Mouse (Mus musculus) brain, adult 2 months (tissue): ENCODE results near the gene Rflna.

ENCODE experiments used
- DNase-seq: peaks from one replicate; pipeline ENCODE4 v3.0.0; 2011; ENCODE audit warnings: low read depth, low spot score

Gene Rflna

DNA sequence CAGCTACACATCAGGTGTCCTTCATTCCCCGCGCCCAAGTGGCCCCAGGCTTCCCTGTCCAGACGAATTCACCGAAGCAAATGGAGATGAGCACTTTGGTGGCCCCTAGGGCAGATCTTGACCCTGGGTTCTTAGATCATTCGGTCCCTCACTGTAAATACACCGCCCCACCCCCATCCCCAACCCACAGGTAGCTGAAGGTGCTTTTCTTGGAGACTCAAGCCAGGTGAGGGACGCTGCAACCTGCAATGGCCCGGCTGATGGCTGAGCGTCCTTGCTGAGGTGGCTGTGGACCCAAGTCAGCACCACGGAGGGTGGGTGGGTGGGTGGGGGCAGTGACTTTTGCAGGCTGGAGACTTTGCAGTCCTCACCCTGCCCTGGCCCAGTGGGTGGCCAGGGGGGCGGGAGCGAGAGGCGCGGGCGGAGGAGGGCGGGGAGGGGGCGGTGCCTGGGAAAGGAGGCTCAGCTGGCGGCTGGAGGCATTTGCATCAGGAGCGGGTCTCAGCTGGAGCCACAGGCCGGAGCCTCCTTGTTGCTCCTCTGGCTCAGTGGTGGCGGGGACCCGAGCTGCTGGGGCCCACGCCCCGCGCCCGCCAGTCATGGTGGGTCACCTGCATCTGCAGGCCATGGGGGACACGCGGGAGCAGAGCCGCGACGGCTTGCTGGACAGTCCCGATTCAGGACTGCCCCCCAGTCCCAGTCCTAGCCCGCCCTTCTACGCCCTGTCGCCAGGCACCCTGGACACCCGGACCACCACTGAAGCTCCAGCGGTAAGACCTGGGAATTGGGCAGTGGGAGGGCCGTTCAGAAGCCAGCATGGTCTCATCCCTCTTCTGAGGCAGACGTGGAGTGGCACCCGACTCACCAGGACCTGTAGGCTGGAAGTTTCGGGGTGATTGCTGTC lies at the start of gene Rflna:
Gene Rflna (plus strand): TSS at position 253 of the 904 bp plus-strand sequence.
- DNase-seq = no peak

DNA sequence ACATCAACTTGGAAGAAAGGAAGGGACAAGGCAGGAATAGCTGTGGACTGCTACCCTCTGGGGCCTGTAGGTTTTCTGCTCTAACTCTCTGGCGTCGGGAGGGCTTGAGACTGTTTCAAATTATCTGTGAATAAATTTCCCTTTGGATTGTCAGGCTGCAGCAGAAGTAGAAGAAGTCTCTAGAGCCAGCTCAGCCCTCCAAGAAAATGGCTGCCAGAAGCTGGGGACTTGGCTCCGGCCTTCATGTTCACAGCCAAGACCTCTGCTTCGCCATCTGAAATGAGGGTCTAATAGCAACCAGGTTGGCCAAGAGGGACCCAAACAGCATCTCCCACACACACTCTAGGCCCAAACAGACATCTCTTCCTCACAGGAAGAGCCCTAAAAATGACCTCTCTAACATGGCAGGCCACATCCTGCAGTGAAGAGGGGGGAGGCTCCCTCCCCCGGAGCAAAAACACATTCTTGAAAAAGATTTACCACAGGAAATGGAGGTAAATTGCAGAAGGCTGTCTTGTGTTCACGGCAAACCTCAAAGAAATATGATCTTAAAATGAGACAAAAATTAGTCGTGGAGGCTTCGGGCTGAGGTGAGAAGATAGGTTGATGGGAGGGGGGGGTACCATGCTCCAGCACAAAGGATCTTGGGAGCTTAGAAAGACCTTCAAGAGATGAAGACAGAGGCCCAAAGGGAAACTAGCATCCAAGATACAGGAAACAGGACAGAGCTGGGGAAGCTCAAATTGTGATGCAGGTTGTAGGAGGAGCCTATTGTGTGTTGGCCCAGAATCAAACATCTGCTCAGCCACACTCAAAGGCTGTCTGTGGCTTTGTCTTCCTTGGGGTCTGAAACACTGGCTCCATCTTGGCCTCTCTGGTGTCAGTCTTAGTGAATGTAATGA lies 48.4 kb upstream of the Rflna start:
- DNase-seq = no peak

DNA sequence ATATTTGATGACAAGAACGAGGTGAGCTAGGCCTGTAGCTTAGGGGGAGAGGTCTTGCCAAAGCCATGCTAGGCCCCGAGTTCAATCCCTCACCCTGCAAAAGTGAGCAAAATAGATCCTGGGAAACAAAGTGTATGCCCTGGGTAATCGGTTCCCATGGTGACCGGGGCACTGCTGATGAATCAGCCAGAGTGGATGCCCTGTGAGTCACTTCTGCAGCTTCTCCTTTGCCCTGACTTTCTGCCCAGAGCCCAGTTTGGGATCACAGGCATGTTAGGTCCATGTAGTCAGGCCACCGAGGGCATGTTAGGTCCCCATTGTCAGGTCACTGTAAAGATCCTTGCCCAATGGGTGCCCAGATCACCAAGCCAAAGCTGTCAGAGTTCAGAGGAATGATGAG lies 45.5 kb upstream of the Rflna start:
- DNase-seq = peak; percentile 49

DNA sequence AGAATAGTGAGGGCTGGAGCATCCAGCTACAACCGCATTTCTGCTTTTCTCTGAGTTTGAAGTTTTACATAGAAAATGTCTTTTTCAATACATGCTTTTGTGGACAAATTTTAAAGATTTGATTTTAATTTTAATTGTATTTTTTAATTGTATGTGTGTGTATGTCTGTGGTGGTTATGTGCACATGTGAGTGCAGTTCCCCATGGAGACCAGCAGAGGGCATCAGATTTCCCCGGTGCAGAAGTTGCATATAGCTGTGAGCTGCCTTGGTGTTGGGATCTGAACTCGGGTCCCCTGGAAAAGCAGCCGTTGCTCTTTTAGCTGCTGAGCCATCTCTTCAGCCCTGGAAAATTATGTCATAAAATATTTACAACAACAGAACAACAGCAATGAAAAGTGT lies 43.9 kb upstream of the Rflna start:
- DNase-seq = no peak

DNA sequence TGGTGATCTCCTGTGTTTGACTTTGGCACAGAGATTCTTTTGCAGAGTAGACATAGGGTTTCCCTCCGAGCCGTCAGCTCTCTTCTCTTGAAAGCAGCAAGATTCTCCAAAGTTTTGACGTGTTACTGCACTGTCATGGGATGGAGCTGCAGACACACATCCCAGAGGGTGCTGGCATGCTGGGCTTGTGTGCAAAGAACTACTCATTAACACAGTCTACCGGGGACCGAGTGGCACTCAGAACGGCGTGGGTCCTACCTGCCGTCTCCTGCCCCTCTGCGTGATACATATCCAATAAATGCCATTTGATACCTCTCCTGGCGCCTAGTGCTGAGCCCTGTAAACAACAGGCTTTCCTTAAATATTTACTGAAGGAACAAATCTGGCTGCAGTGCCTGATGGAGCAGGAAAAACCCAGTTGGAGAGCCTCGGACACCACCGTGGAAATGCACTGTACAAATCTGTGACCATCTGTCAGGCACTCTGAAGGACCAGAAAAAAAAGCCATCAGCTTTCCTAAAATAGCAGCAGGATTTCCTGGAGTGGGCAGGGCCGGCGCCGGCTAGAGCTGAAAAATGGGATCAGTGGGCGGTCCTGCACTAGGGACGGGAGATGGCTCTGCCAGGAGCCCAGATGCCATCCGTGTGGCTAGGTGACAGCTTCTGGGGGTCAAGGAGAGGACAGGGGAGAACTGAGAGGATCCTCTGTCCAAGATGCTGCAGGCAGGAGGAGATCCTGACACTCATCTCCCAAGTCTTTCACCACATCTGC lies 42.7 kb upstream of the Rflna start:
- peak; percentile 97 for DNase-seq

DNA sequence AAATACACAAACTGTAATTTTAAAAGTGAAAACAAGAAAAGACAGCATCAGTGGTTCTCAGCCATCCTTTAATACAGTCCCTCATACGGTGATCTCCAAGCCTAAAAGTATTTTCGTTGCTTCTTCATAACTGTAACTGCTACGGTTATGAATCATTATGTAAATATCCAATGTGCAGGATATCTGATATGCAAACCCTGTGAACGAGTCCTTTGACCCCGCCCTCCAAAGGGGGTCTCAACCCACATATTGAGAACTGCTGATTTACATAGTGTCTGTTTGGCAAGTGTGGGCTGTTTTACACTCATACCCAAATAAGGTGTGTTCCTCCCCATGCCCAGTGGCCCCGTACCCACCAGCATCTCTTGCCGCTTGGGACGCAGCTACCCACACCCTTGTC lies 41.6 kb upstream of the Rflna start:
- no peak for DNase-seq

DNA sequence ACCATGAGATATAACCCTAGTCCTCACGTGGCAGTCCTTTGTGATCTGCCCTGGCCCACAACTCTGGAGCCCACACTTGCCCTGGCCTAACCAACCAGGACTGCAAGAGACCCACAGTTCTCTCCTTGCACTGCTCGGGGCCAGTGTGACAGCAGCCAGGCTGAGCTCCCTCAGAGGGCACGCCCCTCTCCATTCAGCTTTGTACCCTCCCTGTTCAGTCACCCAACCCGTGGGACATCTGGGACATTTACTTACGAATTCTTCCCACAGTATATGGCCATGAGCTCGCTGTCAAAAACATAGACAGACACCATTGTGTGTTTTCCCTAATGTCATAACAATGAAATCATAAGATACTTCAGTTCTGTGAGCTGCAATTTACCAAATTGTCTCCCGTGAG lies 40.3 kb upstream of the Rflna start:
- no peak for DNase-seq

DNA sequence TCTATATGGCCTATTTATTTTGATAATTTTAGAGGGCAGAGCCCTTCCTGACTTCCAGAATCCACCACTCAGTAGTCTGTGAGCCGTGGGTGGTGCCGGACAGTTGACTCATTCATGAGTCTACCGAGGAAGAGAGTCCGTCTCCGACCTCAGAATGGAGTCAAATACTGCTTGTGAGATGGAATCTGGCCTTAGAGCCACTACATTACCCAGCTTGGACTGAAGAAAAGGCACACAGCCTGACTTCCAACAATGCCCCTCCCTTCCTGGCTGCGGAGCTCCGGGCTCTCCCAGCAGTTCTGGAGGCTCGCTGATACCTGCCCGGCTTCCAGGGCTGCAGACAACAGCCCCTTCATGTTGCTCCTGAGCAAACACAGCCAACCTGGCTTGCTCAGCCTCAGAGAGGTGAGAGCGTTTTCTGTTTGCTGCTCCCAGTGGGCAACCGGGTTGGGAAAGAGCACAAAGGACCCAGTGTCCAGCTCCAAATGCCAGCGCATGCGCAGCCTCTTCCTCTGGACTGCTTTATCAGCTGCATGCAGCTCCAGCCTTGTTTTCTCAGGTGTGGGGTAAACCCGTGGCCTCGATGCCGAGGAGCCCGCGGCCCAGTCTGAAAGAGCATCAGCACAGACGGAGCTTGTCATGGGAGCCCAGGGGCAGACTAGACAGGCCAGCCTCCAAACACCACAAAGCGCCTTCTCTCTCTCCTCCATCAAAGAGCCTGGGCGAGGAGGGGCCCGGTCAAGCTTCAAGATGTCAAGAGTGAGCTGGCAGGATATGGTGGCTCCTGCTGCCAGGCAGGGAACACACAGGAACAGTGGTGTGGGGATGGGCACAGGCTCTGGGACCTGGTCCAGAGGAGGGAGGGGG lies 39.0 kb upstream of the Rflna start:
- DNase-seq = peak; percentile 83

DNA sequence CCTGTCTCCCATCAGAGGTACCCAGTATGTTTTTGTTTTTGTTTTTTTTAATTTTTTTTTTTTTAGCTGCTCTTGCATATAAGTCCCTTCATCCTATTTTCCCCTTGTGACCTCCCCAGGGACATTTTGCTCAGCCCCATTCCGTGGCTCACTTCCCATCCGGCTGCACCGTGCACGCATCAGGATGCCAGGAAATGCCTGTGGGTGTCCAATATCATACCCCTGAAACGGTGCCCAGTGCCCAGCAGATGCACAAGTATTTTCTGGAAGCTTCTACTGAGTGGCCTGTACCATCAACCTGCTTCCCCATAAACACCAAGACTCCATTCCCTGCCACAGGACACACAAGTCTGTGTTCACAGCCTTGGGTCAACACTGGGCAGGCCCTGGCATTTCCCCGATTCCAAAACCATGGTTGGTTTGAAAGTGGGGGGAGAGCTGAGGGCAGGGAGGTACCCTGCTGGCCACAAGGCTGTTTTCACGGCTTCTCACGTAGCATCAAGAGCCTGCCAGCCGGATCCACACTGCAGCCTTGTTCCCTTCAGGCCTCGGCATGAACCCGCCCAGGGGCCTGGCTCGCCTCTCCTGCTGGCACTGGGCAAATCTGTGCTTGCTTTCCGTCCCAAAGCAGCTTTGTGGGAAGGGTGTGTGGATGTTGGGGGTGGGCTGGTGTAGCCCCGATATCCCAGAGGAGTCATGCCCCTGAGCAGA lies 36.2 kb upstream of the Rflna start:
- DNase-seq = peak; percentile 61

DNA sequence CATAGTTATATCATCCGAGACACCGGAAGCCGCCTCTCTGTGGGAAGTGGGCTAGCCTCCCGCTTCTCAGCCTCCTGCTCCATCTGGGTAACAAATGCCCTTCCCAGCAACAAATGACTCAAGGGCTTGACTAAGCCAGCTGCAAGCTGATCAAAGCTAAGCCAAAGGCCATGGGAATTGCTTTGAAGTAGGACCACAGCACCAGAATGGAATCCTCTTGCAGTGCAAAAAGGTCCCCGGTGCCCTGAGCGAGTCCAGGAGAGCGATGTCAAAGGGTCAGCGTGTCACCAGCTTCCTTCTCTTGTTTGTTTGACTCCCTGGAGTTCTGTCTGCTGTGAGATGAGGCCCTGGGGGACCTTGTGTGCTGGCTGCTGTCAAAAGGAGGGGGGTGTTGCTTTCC lies 33.2 kb upstream of the Rflna start:
- DNase-seq = peak; percentile 35

DNA sequence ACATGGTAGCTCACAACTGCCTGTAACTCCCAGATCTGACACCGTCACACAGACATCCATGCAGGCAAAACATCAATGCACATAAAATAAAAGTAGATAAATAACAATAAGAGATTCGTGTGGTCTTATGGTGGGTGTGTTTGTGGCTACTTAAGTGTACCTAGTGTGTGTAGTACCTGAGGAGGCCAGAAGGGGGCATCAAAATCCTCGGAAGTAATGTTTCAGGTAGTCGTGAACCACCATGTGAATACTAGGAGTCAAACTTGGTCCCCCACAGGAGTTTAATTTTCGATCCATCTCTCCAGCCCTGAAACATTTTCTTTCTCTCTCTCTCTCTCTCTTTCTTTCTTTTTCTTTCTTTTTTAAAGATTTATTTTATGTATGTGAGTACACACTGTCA lies 16.8 kb upstream of the Rflna start:
- DNase-seq = no peak

DNA sequence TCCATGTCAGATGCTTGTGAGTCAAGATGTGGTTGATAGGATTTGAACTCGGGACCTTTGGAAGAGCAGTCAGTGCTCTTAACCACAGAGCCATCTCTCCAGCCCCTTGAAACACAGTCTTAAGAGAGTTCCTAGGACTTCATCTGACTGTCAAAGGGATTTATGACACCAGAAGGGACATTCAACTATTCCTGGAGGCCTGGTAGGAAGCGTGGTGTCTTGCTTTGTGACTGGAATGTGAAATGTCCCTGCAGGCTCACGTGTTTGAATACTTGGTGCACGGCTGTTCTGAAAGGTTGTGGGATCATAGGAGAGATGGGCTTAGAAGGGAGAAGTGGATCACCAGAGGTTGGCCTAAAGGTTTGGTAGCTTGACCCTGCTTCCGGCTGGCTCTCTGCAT lies 16.4 kb upstream of the Rflna start:
- DNase-seq = no peak

DNA sequence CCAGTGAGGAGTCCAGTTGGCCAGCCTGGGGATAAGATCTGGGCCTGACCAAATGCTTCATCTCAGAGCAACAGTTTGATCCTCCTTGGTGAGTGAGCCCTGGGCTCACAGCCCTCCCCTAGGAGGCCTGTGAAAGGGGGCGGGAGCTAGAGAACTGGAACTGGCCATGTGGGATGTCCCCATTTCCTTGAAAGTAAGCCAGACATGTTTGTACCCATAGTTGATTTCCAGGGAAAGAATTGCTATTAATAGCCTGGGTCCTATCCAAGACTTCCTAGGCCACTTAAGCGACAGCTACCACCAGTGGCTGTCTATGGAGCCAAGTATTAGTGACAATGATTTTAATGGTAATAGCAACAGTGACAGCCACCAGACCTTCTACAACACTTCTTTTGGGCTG lies 13.3 kb upstream of the Rflna start:
- no peak for DNase-seq

DNA sequence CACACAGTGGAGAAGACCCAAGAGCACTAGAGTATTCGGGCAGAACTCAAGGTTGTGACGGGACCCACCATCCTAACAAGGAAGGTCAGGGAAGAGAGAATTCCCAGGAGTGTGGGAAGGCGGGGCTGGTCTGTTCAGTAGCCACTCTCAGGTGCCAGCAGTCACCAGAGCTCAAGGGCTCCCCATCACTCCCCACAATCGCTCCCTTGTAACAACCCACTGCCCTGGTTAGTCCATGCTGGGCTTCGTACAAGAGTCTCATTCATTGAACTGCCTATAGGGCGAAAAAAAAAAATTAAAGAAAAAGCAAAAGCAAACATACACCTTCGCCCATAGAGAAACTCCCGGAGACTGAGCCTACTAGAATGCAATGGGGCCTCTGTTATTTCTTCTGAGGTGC lies 10.7 kb upstream of the Rflna start:
- no peak for DNase-seq

DNA sequence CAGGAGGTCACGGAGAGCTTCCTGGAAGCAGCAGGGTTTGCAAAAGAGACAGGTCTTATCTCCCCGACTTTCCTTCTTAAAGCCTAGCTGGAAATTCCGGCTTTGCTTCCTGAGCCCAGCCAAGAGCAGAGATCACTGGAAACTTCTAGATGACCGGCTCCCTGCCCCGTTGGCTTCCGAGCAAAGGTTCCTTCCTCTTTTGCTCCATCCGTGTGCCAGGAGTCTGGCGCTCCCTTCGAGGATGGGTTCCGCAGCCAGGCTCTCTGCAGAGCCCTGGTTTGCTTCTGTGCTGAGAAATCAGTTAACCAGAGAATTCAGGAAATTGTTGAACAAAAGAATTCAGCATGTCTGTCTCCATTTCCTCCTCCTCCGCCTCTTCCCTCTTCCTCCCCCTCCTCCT lies 10.1 kb upstream of the Rflna start:
- no peak for DNase-seq

DNA sequence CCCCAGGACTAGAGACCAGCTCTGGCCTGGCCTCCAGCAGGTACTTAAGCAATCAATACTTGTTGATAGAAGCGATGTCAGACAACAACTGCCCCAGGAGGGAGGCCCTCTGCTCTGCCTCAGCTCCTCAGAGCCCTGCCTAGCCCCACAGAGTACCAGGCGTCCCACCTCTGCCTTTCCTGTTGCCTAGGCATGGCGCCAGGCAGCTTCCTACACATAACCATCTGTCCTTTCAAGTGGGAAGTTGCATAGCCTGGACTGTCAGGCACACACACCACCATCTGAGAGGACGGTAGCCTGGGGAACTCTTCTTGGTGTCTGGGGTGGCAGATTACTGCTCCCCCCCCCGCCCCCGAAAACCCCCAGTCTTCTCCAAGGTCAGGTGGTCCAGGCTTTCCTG lies 6.2 kb upstream of the Rflna start:
- peak; percentile 85 for DNase-seq

DNA sequence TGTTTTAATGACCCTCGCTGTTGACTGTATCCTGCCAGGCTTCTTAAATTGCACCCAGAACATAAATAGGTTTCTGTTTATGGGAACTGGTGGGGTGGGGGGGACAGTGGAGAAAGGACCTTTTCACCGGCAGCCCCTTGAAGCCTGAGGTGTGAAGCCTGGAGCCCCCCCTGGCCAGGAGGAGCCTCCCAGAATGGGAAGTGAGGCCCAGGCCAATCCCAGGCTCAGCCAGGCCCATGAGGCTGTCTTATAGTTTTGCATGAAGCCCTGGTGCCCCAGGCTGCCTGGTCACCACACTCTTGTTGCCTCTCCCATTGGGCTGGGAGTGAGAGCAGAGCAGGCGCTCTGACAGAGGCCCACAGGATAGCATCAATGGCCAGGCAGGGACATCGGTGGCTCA lies 5.1 kb upstream of the Rflna start:
- DNase-seq = no peak

DNA sequence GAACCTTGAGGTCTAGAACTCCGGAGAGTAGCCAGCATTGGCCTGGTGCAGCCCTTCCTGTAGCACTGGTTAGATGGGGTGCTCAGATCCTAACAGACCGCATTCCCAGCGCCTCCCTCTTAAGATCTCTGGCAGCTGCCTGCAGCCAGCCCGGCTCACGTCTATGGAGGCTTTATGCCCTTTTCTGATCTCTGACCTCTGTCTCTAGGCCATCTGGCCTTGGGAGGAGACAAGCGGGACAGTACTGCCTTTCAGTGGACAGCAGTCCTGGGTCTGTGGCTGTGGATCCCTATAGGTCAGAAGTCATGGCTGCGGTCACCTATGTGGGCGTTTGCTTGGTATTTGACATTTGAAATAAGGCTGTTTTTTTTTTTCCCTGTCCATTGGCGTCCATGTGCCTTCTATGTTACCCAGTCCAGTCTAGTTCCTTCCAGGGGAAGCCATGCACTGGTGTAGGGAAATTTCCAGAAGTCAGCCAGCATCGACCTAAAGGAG lies 2.2 kb upstream of the Rflna start:
- no peak for DNase-seq

DNA sequence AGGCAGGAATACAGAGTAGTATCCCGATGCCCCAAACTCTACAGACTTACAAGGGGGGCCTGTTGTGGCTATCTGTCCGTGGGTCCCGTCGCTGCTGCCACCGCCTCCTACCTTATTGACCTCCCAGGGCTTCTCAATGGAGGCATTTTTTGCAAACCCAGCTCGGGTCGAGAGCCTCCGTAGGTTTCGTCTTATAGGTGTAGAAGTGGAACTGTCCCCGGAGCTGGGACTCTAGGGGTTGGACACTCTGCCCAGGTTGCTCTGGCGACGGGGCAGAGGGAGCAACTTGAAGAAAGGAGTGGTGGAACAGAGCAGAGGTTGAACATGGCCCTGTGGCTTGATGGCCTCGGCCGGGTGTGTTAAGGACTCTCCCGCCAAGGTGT lies 843 bp downstream of the Rflna start:
- no peak for DNase-seq
